Mouse (Mus musculus): ENCODE data around the gene Gm5640. TPM values are rescaled to one million over a fixed set of nuclear protein-coding genes. Genes with fewer than 3 reads are reported as not detected.
"Not testable (repeated sequence)": the region's sequence is repeated elsewhere in the genome, so short reads cannot be mapped to it uniquely, and the experiment has no call there.

Gm5640 gene
- total RNA-seq (2021) = not detected
- long read RNA-seq, experiment 1 = 0 reads
- long read RNA-seq, experiment 2 = 0 reads

- peak; percentile 25 for DNase-seq
These were observed at the start of gene Gm5640 for GRCm38 (mm10) chrX:74645466-74646323. Gene Gm5640, minus strand, starts transcription at chrX:74645635.

- DNase-seq = not testable (repeated sequence)
These were observed 958 bp upstream of the Gm5640 start for GRCm38 (mm10) chrX:74646393-74646792.

GRCm38 (mm10) chrX:74592379-74592778 lies 53.1 kb downstream of the Gm5640 start, which contains the start of gene Olfr1325:
Gene Olfr1325, plus strand, starts transcription at chrX:74592679.
- no peak for DNase-seq

Other genes starting within 250 kb of the Gm5640 start
- 10 to 100 TPM; 75.5 to 83.1 TPM for gene G6pdx, start 216.4 kb downstream of the Gm5640 start, total RNA-seq (2021)
- gene Gm6880, start 164.2 kb downstream of the Gm5640 start, total RNA-seq (2021) = not detected
- gene Olfr1326-ps1, start 70.7 kb downstream of the Gm5640 start, total RNA-seq (2021) = not detected
- gene Olfr1325, start 53.0 kb downstream of the Gm5640 start, total RNA-seq (2021) = not detected
- gene Gm6890, start 95.3 kb upstream of the Gm5640 start, total RNA-seq (2021) = not detected
- under 1 TPM in 1 of 2 experiments, not detected in 1; 0.24 TPM for gene Gm5936, start 191.6 kb upstream of the Gm5640 start, total RNA-seq (2021)

Measured in adrenal gland, postnatal 10 days (tissue).